Mouse (Mus musculus) ES-Bruce4 (cell line): ENCODE data around the gene Bri3.

Source experiments
- CTCF ChIP-seq: IDR thresholded peaks from one replicate; pipeline ENCODE4 v1.8.1; 2011; ENCODE audit warnings: low read depth, low read length
- EP300 ChIP-seq: IDR thresholded peaks from 2 replicates; pipeline ENCODE4 v1.6.1; 2011; ENCODE audit warnings: low read depth, low read length; ENCODE audit not compliant: insufficient read depth

DNA sequence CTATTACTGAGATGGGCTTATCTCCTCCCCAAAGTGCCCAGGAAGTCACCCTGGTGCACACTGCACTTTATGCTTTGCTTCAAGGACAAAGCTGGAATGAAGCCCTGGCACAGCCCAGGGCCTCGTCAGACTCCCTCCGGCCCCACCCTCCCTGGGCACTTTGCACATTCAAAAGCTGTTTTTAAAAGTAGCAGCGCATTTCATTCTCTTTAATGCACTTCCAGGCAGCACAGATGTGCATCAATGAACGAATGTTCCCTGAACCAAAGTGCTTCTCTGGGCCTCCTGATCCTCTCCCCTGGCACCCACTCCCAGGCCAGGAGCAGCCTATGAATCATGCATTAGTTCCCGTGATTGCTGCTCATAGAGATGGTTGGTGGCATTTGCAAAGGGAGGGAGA, 167.5 kb downstream of the Bri3 start:
- TF ChIP-seq CTCF (no peak), EP300 (no peak)
